Mouse (Mus musculus) gastrocnemius, adult 2 months (tissue): Measurements from ENCODE around the gene Fxyd2. TPM values are rescaled to one million over a fixed set of nuclear protein-coding genes. Genes with fewer than 3 reads are reported as not detected.
A peak's percentile ranks its signal among the peaks of the same experiment; 100 is the strongest.

Source experiments
- DNase-seq: peaks from one replicate; pipeline ENCODE4 v3.0.0; 2022
- H3K27ac ChIP-seq: fragments of 200-600 bp; 2 replicates; pipeline ENCODE4 v1.8.1; 2022; ENCODE audit warnings: mild to moderate bottlenecking
- H3K4me3 ChIP-seq: fragments of 200-600 bp; 2 replicates; pipeline ENCODE4 v1.8.1; 2022; ENCODE audit warnings: mild to moderate bottlenecking, moderate library complexity
- CTCF ChIP-seq: fragments of 200-600 bp; IDR thresholded peaks from 2 replicates; pipeline ENCODE4 v1.8.1; 2022; ENCODE audit warnings: antibody characterized with exemption, mild to moderate bottlenecking, moderate library complexity
- intact Hi-C: fragments of 180-260 bp; cut with DNase I; formaldehyde crosslinking; loops from one replicate; pipeline ENCODE4 v1.15.1; 2025
- total RNA-seq, 2 experiments: library from RNA; stranded (reverse); gene quantifications; 2 replicates each; pipeline ENCODE4 v1.2.3; 2021

The Fxyd2 gene
- total RNA-seq, 2 experiments from 2014 or later: 0.82 to 1.7 TPM

GRCm38 (mm10) chr9:45376427-45376826 lies 23.0 kb upstream of the Fxyd2 start:
- no peak overlapping the region for H3K4me3 ChIP-seq
- intact Hi-C loops: no loop called here
- no peak overlapping the region for H3K27ac ChIP-seq
- no peak for DNase-seq
- TF ChIP-seq CTCF: no peak

- Histone ChIP-seq H3K27ac (no peak overlapping the region), H3K4me3 (no peak overlapping the region)
- DNase-seq: no peak
- no peak for TF ChIP-seq CTCF
- intact Hi-C loops: no loop called here
Observed at GRCm38 (mm10) chr9:45376883-45377282, 22.6 kb upstream of the Fxyd2 start.

GRCm38 (mm10) chr9:45380411-45381251 lies 18.8 kb upstream of the Fxyd2 start:
- peak overlapping the region; percentile 12; the same call in 1 of the 2 replicates for H3K27ac ChIP-seq
- TF ChIP-seq CTCF: no peak
- intact Hi-C loops: no loop called here

GRCm38 (mm10) chr9:45382336-45382735 lies 17.1 kb upstream of the Fxyd2 start:
- TF ChIP-seq CTCF: no peak
- H3K27ac ChIP-seq: 0 out of 2 replicates have a peak overlapping the region, but pooled peaks have one; percentile 28
- no peak for DNase-seq
- intact Hi-C loops: loop anchor here (2.0 kb wide), 1 partner anchor 22 kb away; no protein-coding TSS in a partner anchor
- no peak overlapping the region for H3K4me3 ChIP-seq

More at GRCm38 (mm10) chr9:45380411-45381251, 18.8 kb upstream of the Fxyd2 start:
- no peak overlapping the region for H3K4me3 ChIP-seq
- DNase-seq: peak; percentile 14

DNA sequence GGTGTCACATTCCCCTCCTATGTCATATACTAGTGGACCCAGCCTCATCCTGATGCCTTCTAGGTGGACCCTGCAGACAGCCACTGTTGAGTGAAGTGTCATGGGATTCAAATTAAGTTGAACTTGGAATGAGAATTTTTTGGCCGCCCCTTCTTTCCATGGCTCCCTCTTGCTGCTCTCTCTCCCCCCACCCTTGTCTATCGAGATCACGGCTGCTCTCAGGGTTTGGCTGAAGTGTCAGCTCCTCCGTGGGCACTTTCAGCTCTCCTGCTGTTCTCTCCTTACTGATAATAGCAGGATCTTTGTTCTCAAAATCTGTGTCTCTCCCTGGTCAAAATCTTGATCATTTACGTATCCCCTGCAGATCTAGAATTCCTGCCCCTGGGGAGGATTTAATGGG lies 16.6 kb upstream of the Fxyd2 start:
- H3K4me3 ChIP-seq: no peak overlapping the region
- no peak overlapping the region for H3K27ac ChIP-seq
- TF ChIP-seq CTCF: no peak
- no peak for DNase-seq
- intact Hi-C loops: loop anchor here (2.0 kb wide), 1 partner anchor 22 kb away; no protein-coding TSS in a partner anchor

GRCm38 (mm10) chr9:45383883-45384282 lies 15.6 kb upstream of the Fxyd2 start:
- Histone ChIP-seq H3K27ac (no peak overlapping the region), H3K4me3 (no peak overlapping the region)
- no peak for DNase-seq
- TF ChIP-seq CTCF: no peak
- intact Hi-C loops: loop anchor here (2.0 kb wide), 1 partner anchor 23 kb away; no protein-coding TSS in a partner anchor

DNA sequence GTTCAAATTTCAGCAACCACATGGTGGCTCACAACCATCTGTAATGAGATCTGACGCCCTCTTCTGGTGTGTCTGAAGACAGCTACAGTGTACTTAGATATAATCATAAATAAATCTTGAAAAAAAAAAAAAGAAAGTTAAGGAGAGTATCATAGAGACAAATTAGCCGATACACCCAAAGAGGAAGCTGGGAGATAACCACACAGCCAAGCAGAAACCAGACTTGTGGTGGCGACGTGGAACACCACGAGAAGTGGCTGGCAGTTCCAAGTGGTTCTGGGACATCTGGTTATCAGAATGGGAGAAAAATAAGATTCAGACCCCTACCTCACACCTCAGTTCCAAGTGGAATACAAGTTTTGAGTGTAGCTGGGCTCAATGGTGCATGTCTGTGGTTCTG lies 12.8 kb upstream of the Fxyd2 start:
- DNase-seq: no peak
- H3K4me3 ChIP-seq: no peak overlapping the region
- H3K27ac ChIP-seq: no peak overlapping the region
- intact Hi-C loops: no loop called here
- TF ChIP-seq CTCF: no peak

GRCm38 (mm10) chr9:45388385-45388994 lies 11.0 kb upstream of the Fxyd2 start:
- Histone ChIP-seq H3K27ac (no peak overlapping the region), H3K4me3 (no peak overlapping the region)
- intact Hi-C loops: loop anchor here (1.0 to 2.0 kb wide), 3 partner anchors 43 to 168 kb away; no protein-coding TSS in a partner anchor
- DNase-seq: peak; percentile 88
- no peak; the same call in 1 of the 2 replicates for TF ChIP-seq CTCF

DNA sequence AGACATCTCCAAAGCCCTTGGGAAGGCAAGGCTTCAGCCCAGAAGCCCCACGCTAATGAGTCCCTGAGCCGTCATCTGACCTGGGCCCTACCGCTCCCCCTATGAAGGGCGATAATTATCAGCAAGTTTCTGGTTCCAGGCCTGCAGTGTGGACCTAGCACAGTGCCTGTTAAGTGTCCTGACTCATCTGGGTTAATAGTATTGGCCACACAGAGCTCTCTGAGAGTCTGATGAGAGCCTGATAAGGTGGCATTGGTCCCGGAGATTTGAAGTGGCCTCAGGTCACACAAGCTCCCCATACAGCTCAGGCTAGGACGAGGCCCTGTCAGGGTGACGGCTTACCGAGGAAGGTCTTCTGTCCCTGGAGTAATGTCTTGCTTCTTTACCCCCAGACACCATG lies 9.9 kb upstream of the Fxyd2 start:
- H3K4me3 ChIP-seq: no peak overlapping the region
- TF ChIP-seq CTCF: no peak
- no peak for DNase-seq
- intact Hi-C loops: loop anchor here (2.0 kb wide), 1 partner anchor 169 kb away; no protein-coding TSS in a partner anchor
- no peak overlapping the region for H3K27ac ChIP-seq

- Histone ChIP-seq H3K27ac (no peak overlapping the region), H3K4me3 (no peak overlapping the region)
- intact Hi-C loops: no loop called here
- no peak for TF ChIP-seq CTCF
- no peak for DNase-seq
Observed at GRCm38 (mm10) chr9:45391299-45391698, 8.2 kb upstream of the Fxyd2 start.

- no peak for TF ChIP-seq CTCF
- H3K27ac ChIP-seq: peak overlapping the region; percentile 41; the same call in 1 of the 2 replicates
- H3K4me3 ChIP-seq: no peak overlapping the region
- intact Hi-C loops: no loop called here
- no peak for DNase-seq
Observed at GRCm38 (mm10) chr9:45395218-45395617, 4.3 kb upstream of the Fxyd2 start.

- no peak for TF ChIP-seq CTCF
- no peak for DNase-seq
- Histone ChIP-seq H3K4me3 (no peak overlapping the region), H3K27ac (peak overlapping the region; percentile 41)
- intact Hi-C loops: no loop called here
Observed at GRCm38 (mm10) chr9:45395796-45396195, 3.7 kb upstream of the Fxyd2 start.

- intact Hi-C loops: no loop called here
- peak; percentile 67 for DNase-seq
Observed at GRCm38 (mm10) chr9:45398336-45398735, 1.1 kb upstream of the Fxyd2 start.

More at GRCm38 (mm10) chr9:45398336-45398735, 1.1 kb upstream of the Fxyd2 start:
- no peak overlapping the region for H3K4me3 ChIP-seq
- TF ChIP-seq CTCF: no peak
- no peak overlapping the region for H3K27ac ChIP-seq
